ENCODE assay signal across 27 mouse cellular contexts in the genomic region with DNA sequence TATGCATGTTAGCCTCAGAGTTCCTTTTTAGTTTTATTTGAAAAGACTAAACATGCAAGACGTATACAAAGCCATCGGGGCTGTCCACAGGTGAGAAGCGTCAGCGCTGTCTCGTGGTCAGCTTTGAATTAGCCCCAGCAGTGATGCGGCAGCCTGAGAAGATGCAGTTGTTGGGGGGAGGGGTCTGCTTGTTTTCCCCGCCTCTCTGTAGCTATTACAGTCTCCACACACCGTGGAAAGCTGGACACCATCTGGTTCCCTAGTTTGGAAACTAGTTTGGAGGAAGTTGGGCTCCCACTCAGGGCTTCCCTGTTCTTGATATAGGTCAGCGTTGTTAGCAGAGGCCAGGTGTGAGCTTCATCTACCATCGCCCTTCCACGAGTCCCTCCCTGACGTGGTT. TPM values are rescaled to one million over a fixed set of nuclear protein-coding genes. Genes with fewer than 3 reads are reported as not detected.
DNase-seq lines count a peak whose midpoint lies in the region; ATAC-seq and TF ChIP-seq lines count a peak whose summit lies in the region.
"Had no signal": no experiment of that assay in that cellular context is flagged by ENCODE, and none has a peak within 500 bp of the region (broad histone marks: within the 10 kb centered on the region; RNA-seq: fewer than 3 reads in every experiment).

No protein-coding gene starts in this region.

- H3K4me1 ChIP-seq in kidney, adult 2 months (ENCODE audit: control insufficient read depth, insufficient read depth, low read length) = no peaks in the 10 kb centered on the region
- peaks cover 14% of the 10 kb centered on the region; the same call in 1 of the 2 replicates for H3K4me1 ChIP-seq in kidney, postnatal 0 days (replicated peaks; ENCODE audit: insufficient read depth, low read length)
- H3K4me1 ChIP-seq in embryonic facial prominence, embryonic 10.5 days = peaks cover 40% of the 10 kb centered on the region
- peaks cover 23% of the 10 kb centered on the region for H3K4me1 ChIP-seq in limb, embryonic 10.5 days
- H3K4me1 ChIP-seq: forebrain, embryonic 12.5 days; forebrain, embryonic 15.5 days; hindbrain, embryonic 15.5 days had no signal

- H3K9me3 ChIP-seq in kidney, postnatal 0 days (replicated peaks; ENCODE audit: low read length) = no peaks in the 10 kb centered on the region
- no peaks in the 10 kb centered on the region; the same call in 1 of the 2 replicates for H3K9me3 ChIP-seq in embryonic facial prominence, embryonic 10.5 days
- H3K9me3 ChIP-seq in limb, embryonic 10.5 days (replicated peaks) = no peaks in the 10 kb centered on the region
- H3K9me3 ChIP-seq: embryonic facial prominence, embryonic 12.5 days; embryonic facial prominence, embryonic 15.5 days; forebrain, embryonic 12.5 days; forebrain, embryonic 15.5 days; heart, embryonic 15.5 days; hindbrain, embryonic 15.5 days had no signal

- H3K9ac ChIP-seq in kidney, postnatal 0 days (ENCODE audit: low read depth, low read length) = no peak overlapping the region
- H3K9ac ChIP-seq: embryonic facial prominence, embryonic 12.5 days; embryonic facial prominence, embryonic 15.5 days; forebrain, embryonic 12.5 days; forebrain, embryonic 15.5 days; heart, embryonic 12.5 days; heart, embryonic 15.5 days; hindbrain, embryonic 15.5 days had no signal

- no peak for TF ChIP-seq POLR2A in kidney, adult 2 months (IDR thresholded peaks at IDR 0.05; ENCODE audit: low read depth, low read length)

- H3K27me3 ChIP-seq in kidney, adult 2 months (replicated peaks; ENCODE audit: control insufficient read depth, insufficient read depth, low read length) = no peaks in the 10 kb centered on the region
- H3K27me3 ChIP-seq in kidney, postnatal 0 days (ENCODE audit: insufficient read depth, low read length) = no peaks in the 10 kb centered on the region
- no peaks in the 10 kb centered on the region for H3K27me3 ChIP-seq in embryonic facial prominence, embryonic 10.5 days (replicated peaks; ENCODE audit: low read depth, poor library complexity, severe bottlenecking)
- H3K27me3 ChIP-seq in limb, embryonic 10.5 days (ENCODE audit: low read depth, poor library complexity, severe bottlenecking) = no peaks in the 10 kb centered on the region
- H3K27me3 ChIP-seq: embryonic facial prominence, embryonic 12.5 days; embryonic facial prominence, embryonic 15.5 days; forebrain, embryonic 12.5 days; forebrain, embryonic 15.5 days; heart, embryonic 12.5 days; heart, embryonic 15.5 days; hindbrain, embryonic 15.5 days; Patski had no signal

- no peaks in the 10 kb centered on the region for H3K36me3 ChIP-seq in kidney, adult 2 months (ENCODE audit: control insufficient read depth, insufficient read depth, low read length)
- 0 out of 2 replicates have a peak, but pooled peaks cover 9% of the 10 kb centered on the region for H3K36me3 ChIP-seq in kidney, postnatal 0 days (ENCODE audit: insufficient read depth, low read length)
- peaks cover 60% of the 10 kb centered on the region for H3K36me3 ChIP-seq in embryonic facial prominence, embryonic 10.5 days (replicated peaks)
- peaks cover 40% of the 10 kb centered on the region for H3K36me3 ChIP-seq in limb, embryonic 10.5 days
- H3K36me3 ChIP-seq: forebrain, embryonic 12.5 days; forebrain, embryonic 15.5 days; G1E; hindbrain, embryonic 15.5 days had no signal

- H3K4me3 ChIP-seq in kidney, adult 2 months (ENCODE audit: insufficient read depth, low read depth, low read length) = no peak overlapping the region
- H3K4me3 ChIP-seq in kidney, postnatal 0 days (replicated peaks; ENCODE audit: low read depth, low read length) = no peak overlapping the region
- H3K4me3 ChIP-seq in embryonic facial prominence, embryonic 10.5 days = no peak overlapping the region
- no peak overlapping the region for H3K4me3 ChIP-seq in limb, embryonic 10.5 days
- H3K4me3 ChIP-seq: embryonic facial prominence, embryonic 12.5 days; embryonic facial prominence, embryonic 15.5 days; erythroblast, embryonic 14.5 days; forebrain, embryonic 12.5 days; forebrain, embryonic 15.5 days; heart, embryonic 12.5 days; heart, embryonic 15.5 days; hindbrain, embryonic 15.5 days had no signal

- no peak for DNase-seq in kidney, adult 2 months
- no peak for DNase-seq in kidney, adult 9 months
- peak; percentile 55 for DNase-seq in kidney, postnatal 0 days (ENCODE audit: low spot score)
- no peak for DNase-seq in kidney, adult 8-10 months
- no peak for DNase-seq in embryonic facial prominence, embryonic 10.5 days (ENCODE audit: low spot score)
- DNase-seq in limb, embryonic 10.5 days (ENCODE audit: low spot score) = no peak
- DNase-seq: B cell, adult 2 months; cerebellum, adult 18-20 months; cerebellum, adult 9-10 months; cerebellum, postnatal 14 days; gastrocnemius, postnatal 25 days; heart, adult 18-20 months; heart, postnatal 14 days; heart, postnatal 4 days had no signal

- no peak for ATAC-seq in kidney, postnatal 0 days (replicated peaks; ENCODE audit: low FRiP score, low read depth)
- ATAC-seq in erythroblast, adult 5-6 weeks (replicated peaks; ENCODE audit: low FRiP score, poor library complexity, severe bottlenecking) = no peak
- ATAC-seq in inflammation-experienced regulatory T-cells, adult 6 months = no peak
- ATAC-seq: forebrain, embryonic 15.5 days; Patski had no signal

- WGBS in kidney, adult 2 months = 80% methylated on average over 12 of the region's 12 CpGs
- WGBS in kidney, postnatal 0 days = 59% methylated on average over 12 of the region's 12 CpGs
- WGBS in embryonic facial prominence, embryonic 10.5 days = 75% methylated on average over 12 of the region's 12 CpGs
- 87% methylated on average over 12 of the region's 12 CpGs for WGBS in limb, embryonic 10.5 days

- H3K27ac ChIP-seq in kidney, adult 2 months (ENCODE audit: insufficient read depth, low read depth, low read length) = peak overlapping the region; percentile 18; the same call in 1 of the 2 replicates
- peak overlapping the region; percentile 47; the same call in 1 of the 2 replicates for H3K27ac ChIP-seq in kidney, postnatal 0 days
- H3K27ac ChIP-seq in embryonic facial prominence, embryonic 10.5 days (replicated peaks) = 0 out of 2 replicates have a peak overlapping the region, but pooled peaks have one; percentile 7
- 0 out of 2 replicates have a peak overlapping the region, but pooled peaks have one; percentile 15 for H3K27ac ChIP-seq in limb, embryonic 10.5 days
- H3K27ac ChIP-seq: embryonic facial prominence, embryonic 12.5 days; embryonic facial prominence, embryonic 15.5 days; forebrain, embryonic 12.5 days; forebrain, embryonic 15.5 days; heart, embryonic 15.5 days; hindbrain, embryonic 15.5 days had no signal

- no peak for TF ChIP-seq CTCF in kidney, adult 2 months (conservative IDR thresholded peaks at IDR 0.05; ENCODE audit: insufficient read depth, insufficient read length, low read depth, low read length)
- no peak for TF ChIP-seq CTCF in kidney, postnatal 0 days (IDR thresholded peaks at IDR 0.05; ENCODE audit: low read depth)

- H3K4me2 ChIP-seq in kidney, postnatal 0 days (ENCODE audit: low read length) = no peak overlapping the region
- H3K4me2 ChIP-seq: embryonic facial prominence, embryonic 12.5 days; embryonic facial prominence, embryonic 15.5 days; forebrain, embryonic 12.5 days; forebrain, embryonic 15.5 days; heart, embryonic 12.5 days; heart, embryonic 15.5 days; hindbrain, embryonic 15.5 days had no signal

RNA-seq across cellular contexts. Expression of gene Ctdspl, which starts 53.2 kb away (rescaled TPM):
- polyA plus RNA-seq in kidney, adult 2 months (2012; rRNA removed) = 39.2 and 40.3 TPM in 2 replicates
- 21.9 and 24.2 TPM in 2 replicates for polyA plus RNA-seq in kidney, postnatal 0 days (2015; fragmentation: Nextera tagmentation; extraction: Ambion mirVana)
- 10.1 and 11.0 TPM in 2 replicates for polyA plus RNA-seq in embryonic facial prominence, embryonic 10.5 days (2016; fragmentation: Nextera tagmentation; extraction: Ambion mirVana)
- 8.8 and 11.6 TPM in 2 replicates for polyA plus RNA-seq in limb, embryonic 10.5 days (2016; fragmentation: Nextera tagmentation; extraction: Ambion mirVana)
- total RNA-seq in erythroblast, adult 5-6 weeks (2015; ENCODE audit: low replicate concordance) = 4.0 and 5.2 TPM in 2 replicates
- 2.1 and 2.5 TPM in 2 replicates for total RNA-seq in erythroblast, adult 5-6 weeks (2017; ENCODE audit: low replicate concordance)
- 1 to 10 TPM; 1.0 to 1.3 (median 1.3) TPM for polyA plus RNA-seq in inflammation-experienced regulatory T-cells, adult 6 months (2017; shearing (Covaris generic))
- total RNA-seq: CH12.LX had no signal
- polyA plus RNA-seq: G1E had no signal
